Mouse (Mus musculus) kidney, postnatal 25 days (tissue): ENCODE measurements at regions not wholly inside any gene's neighbourhood (a gene's known extent, or its start where the extent isn't known, plus 50 kb on each side); places are given as distances from the start of the nearest gene placed in this dataset.

Experiments used
- DNase-seq, 2 experiments: peaks; one replicate each; pipeline ENCODE4 v3.0.0; 2021; ENCODE audit warnings: mixed read lengths in 2 of 2

DNA sequence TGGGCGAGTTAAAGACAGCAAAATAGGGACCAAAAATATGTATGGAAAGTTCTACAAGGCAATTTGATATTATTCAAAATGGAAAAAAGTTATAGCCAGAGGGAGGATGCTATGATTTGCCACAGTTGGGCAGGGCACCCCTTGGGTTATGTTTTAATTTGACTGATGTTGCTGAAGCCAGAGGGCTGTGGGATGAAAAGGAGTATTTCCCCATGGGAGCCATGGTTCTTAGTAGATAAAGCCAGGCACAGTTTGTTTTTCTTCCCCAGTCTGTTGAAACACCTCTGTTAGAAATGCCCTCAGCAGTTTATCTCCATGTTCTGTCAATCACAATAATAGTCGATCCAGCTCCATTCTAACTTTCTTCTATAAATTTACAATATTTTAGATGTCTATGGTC is 82.6 kb upstream of the Gm11146 start:
- DNase-seq, result no peak

DNA sequence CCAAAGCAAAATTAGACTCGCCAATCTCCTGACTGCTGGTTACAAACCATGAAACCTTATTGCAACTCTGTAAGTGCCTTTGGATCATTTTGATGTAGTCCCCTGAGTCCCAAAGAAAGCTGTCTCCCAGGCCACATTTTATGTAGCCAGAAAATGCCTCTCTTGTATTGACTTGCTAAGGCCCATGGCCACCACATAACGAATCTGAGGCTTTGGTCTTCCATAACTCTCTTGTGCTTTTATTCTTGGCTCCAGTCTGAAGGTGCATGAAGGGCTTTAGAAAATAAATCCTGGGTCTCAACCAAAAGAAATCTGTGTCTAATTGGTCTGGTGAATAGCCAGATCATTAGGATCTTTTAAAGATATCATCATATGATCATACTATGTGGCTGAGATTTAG is 77.3 kb upstream of the Gm11146 start:
- DNase-seq, result no peak

DNA sequence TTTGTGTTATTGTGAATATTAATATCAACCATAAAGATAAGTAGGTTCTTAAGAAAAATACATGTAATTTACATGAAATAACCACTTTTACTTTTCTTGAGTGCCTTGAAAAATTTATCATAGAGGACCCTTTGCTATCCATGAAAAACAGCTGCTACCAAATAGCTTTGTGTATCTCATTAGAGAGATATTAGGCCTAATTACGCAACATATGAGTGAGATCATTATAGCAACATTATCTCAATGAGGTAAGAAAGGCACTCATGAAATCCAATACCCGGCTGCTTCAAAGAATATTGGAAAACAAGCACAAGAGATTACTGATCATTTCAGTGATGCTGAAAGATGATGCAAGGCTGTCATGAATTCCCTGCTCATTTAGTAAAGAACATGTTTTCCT is 74.9 kb upstream of the Gm11146 start:
- no peak for DNase-seq

DNA sequence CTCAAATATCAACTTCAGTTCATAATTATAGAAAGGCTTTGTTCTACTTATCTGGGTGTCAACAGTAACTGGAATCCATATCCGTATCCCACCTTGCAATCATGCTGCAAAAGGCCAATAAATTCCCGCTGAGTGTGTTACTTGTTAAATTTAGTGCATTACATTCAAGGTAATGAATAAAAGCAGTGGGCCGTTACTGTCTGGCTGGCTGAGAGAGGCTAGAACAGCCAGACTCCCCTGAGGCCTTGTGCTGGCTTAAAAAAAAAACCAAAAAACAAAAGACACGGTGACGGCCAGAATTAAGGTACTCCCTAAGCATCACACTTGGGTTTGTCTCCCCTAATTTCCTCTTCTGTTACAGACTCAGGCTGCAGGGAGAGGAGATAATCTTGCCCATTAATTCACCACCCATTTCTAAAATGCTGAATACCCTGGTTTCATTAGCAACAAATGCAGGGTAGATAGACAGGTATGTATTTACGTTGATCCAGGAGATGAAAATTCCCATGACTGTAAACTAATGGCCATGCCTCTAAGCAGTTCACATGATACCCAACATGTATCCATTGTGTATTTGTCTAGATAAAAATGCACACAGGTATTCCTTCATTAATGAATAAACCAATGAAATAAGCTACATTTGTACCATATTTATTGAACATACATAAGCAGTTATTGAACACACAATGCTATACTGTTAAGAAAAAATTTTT is 74.1 kb upstream of the Gm11146 start:
- DNase-seq, result no peak

DNA sequence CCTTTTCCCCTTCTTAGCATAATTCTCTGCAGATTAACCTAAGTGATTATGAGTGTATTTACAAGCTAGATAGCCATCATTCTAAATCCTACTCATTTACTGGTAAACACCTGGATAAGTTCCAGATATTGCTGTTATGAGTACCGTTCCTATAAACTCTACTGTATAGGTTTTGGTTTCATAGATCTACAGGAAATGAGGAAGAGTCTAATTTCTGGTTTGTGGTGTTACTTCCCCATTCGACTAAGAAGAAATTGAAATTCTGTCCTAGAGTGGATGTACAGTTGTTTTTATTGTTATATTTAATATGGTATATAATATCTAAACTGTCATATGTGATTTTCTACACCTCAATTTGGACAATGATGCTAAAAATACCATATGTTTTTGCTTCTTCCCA is 69.4 kb upstream of the Gm11146 start:
- no peak for DNase-seq

DNA sequence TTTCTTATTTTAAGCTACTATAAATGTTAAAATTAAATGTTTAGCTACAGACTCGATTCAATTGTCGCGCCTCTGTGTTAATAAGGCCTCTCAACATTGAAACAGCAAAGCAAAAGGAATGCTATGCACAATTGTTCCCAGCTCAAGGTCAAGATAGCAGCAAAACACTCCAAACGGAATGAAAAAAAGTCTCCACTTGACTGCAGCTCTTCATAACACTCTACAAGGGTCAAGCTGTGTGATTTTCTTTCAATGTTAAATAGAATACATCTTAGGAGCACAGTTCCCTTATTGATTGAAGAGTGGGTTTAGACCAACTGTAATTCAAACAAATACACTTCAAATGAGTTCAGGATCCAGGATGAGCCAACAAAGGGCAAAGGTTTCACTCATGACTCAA is 63.9 kb upstream of the Gm11146 start:
- no peak for DNase-seq

DNA sequence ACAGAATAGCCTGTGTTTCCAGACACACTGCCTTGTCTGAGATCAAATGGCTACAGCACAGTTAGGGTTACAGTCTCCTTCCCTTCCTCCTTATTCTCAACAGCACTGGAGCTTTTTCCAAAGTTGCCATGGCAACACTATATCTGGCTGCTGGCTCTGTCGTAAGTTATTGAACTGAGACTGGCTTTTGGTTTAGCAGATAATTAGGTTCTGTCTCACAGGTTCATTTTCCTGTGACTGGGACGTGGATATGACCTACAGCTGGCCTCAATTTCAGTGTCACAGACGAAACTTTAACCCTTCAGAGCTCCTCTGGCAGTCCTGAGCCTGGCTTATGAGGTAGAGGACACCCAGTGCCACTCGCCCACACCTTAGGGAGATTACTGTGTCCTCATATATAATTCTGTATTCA is 60.2 kb upstream of the Gm11146 start:
- no peak for DNase-seq

DNA sequence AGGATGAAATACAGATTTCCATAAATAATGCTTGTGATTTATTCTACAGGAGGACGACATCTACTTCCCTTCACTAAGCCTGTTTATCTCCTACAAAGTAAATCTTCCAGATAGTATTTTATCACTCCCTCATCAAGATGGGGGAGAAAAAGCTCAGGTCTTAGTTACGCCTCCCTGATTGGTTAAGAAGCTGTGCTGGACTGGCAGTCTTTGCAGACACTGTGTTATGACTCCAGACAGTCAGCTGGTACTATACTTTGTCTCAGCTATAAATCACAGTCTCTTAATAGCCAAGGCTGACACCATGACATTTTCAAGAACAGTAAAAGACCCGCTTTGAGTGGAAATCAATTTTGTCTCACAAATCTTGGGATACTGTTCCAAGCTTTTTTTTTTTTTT is 51.4 kb upstream of the Gm11146 start:
- no peak for DNase-seq
